Mouse (Mus musculus) testis, adult 10 weeks (tissue): ENCODE measurements around the gene Gatad2a. TPM values are rescaled to one million over a fixed set of nuclear protein-coding genes. Genes with fewer than 3 reads are reported as not detected.

Source experiments
- polyA plus RNA-seq: library from polyadenylated mRNA; stranded (reverse); fragments of 350-450 nt; fragmentation: Illumina TruSeq; extraction: RNeasy Lipid Tissue Mini Kit (QIAGEN cat#74804); gene quantifications from one replicate; pipeline ENCODE4 v1.2.3, GENCODE M21; 2014; ENCODE audit warnings: low read depth, low replicate concordance

The Gatad2a gene
- 7.2 TPM for polyA plus RNA-seq

GRCm38 (mm10) chr8:69995776-69996588 is at the start of gene Gatad2a:
TSS of gene Gatad2a (minus strand) at chr8:69996384.

GRCm38 (mm10) chr8:70042583-70043455 is 46.6 kb upstream of the Gatad2a start, which contains the start of the genes Mau2 and Sugp1:
TSS of gene Mau2 (minus strand) at chr8:70042734.
TSS of gene Sugp1 (plus strand) at chr8:70042813.

GRCm38 (mm10) chr8:69902163-69903062 is 93.8 kb downstream of the Gatad2a start, which contains the start of the genes Tssk6, Ndufa13 and Yjefn3:
TSS of gene Tssk6 (plus strand) at chr8:69902184.
TSS of gene Ndufa13 (minus strand) at chr8:69902558.
TSS of gene Yjefn3 (minus strand) at chr8:69902712.

GRCm38 (mm10) chr8:69887289-69888243 is 108.6 kb downstream of the Gatad2a start, which contains the start of gene Cilp2:
TSS of gene Cilp2 (minus strand) at chr8:69887687.

Other genes starting within 250 kb of the Gatad2a start
- 2.3 TPM for gene Zfp963, start 246.4 kb downstream of the Gatad2a start, polyA plus RNA-seq
- not detected for gene Gm20422, start 221.5 kb downstream of the Gatad2a start, polyA plus RNA-seq
- gene Atp13a1, start 205.2 kb downstream of the Gatad2a start, polyA plus RNA-seq, result 0.85 TPM
- gene Zfp866, start 205.2 kb downstream of the Gatad2a start, polyA plus RNA-seq, result 20.6 TPM
- gene Gmip, start 187.7 kb downstream of the Gatad2a start, polyA plus RNA-seq, result 0.97 TPM
- gene Lpar2, start 174.0 kb downstream of the Gatad2a start, polyA plus RNA-seq, result 3.4 TPM
- 64.0 TPM for gene Pbx4, start 163.9 kb downstream of the Gatad2a start, polyA plus RNA-seq
- not detected for gene Cilp2, start 108.7 kb downstream of the Gatad2a start, polyA plus RNA-seq
- gene Tssk6, start 94.2 kb downstream of the Gatad2a start, polyA plus RNA-seq, result 0.21 TPM
- gene Ndufa13, start 93.8 kb downstream of the Gatad2a start, polyA plus RNA-seq, result 0.39 TPM
- gene Yjefn3, start 93.7 kb downstream of the Gatad2a start, polyA plus RNA-seq, result not detected
- 7.5 TPM for gene Mau2, start 46.4 kb upstream of the Gatad2a start, polyA plus RNA-seq
- 18.5 TPM for gene Sugp1, start 46.4 kb upstream of the Gatad2a start, polyA plus RNA-seq
- 0.66 TPM for gene Tm6sf2, start 76.5 kb upstream of the Gatad2a start, polyA plus RNA-seq
- gene Hapln4, start 87.1 kb upstream of the Gatad2a start, polyA plus RNA-seq, result 0.06 TPM
- 0.62 TPM for gene Ncan, start 124.5 kb upstream of the Gatad2a start, polyA plus RNA-seq
- gene Nr2c2ap, start 134.9 kb upstream of the Gatad2a start, polyA plus RNA-seq, result 0.80 TPM
- gene Rfxank, start 142.8 kb upstream of the Gatad2a start, polyA plus RNA-seq, result 0.57 TPM
- 10.0 TPM for gene Borcs8, start 143.1 kb upstream of the Gatad2a start, polyA plus RNA-seq
- gene Mef2b, start 143.3 kb upstream of the Gatad2a start, polyA plus RNA-seq, result not detected
- 1.4 TPM for gene Tmem161a, start 176.0 kb upstream of the Gatad2a start, polyA plus RNA-seq
- 0.84 TPM for gene Slc25a42, start 215.9 kb upstream of the Gatad2a start, polyA plus RNA-seq
- 123 TPM for gene Sugp2, start 237.8 kb upstream of the Gatad2a start, polyA plus RNA-seq
- gene Armc6, start 238.1 kb upstream of the Gatad2a start, polyA plus RNA-seq, result 0.36 TPM